Mouse (Mus musculus): ENCODE measurements around the gene Tnfsf18.

GRCm38 (mm10) chr1:161494343-161494742 is at the start of gene Tnfsf18:
- no peak for TF ChIP-seq GATA1 (IDR thresholded peaks at IDR 0.05; ENCODE audit: borderline replicate concordance, low read length)
- no peak for TF ChIP-seq FLI1 (IDR thresholded peaks at IDR 0.05; ENCODE audit: low read length)
